In genomic region chr16:23100613-23101012, GRCm38 (mm10) we compare ENCODE assay signal across 8 mouse cellular contexts. TPM values are rescaled to one million over a fixed set of nuclear protein-coding genes. Genes with fewer than 3 reads are reported as not detected.
DNase-seq lines count a peak whose midpoint lies in the region; ATAC-seq lines count a peak whose summit lies in the region.

No protein-coding gene starts in this region.

- no peak overlapping the region for H3K9ac ChIP-seq in hindbrain, embryonic 16.5 days (ENCODE audit: low read depth, low read length)
- H3K9ac ChIP-seq in midbrain, embryonic 11.5 days (ENCODE audit: low read length) = peak overlapping the region; percentile 56

- DNase-seq in heart, adult 11 months = peak; percentile 81
- DNase-seq in heart, adult 9 months (ENCODE audit: low spot score in 2 of 2) = no peak
- DNase-seq in embryo, embryonic 9.5 days (ENCODE audit: extremely low spot score) = peak; percentile 40
- DNase-seq in midbrain, embryonic 11.5 days (ENCODE audit: low spot score, missing footprints) = peak; percentile 92
- DNase-seq in urinary bladder, postnatal 14 days (ENCODE audit: low spot score) = no peak
- DNase-seq in MN1 (ENCODE audit: low spot score) = no peak
- DNase-seq in layer of hippocampus, adult 9-10 months (ENCODE audit: low spot score) = no peak

- WGBS in hindbrain, embryonic 16.5 days = 15% methylated on average over 10 of the region's 10 CpGs
- 5% methylated on average over 10 of the region's 10 CpGs for WGBS in midbrain, embryonic 11.5 days

- H3K4me3 ChIP-seq in hindbrain, embryonic 16.5 days (ENCODE audit: low read length) = no peak overlapping the region
- H3K4me3 ChIP-seq in midbrain, embryonic 11.5 days (ENCODE audit: low read depth, low read length) = no peak overlapping the region

- no peak overlapping the region for H3K27ac ChIP-seq in hindbrain, embryonic 16.5 days (ENCODE audit: low read depth, low read length)
- H3K27ac ChIP-seq in midbrain, embryonic 11.5 days (ENCODE audit: low read depth, low read length) = no peak overlapping the region

- ATAC-seq in hindbrain, embryonic 16.5 days = peak; percentile 7; the same call in 1 of the 2 replicates
- ATAC-seq in midbrain, embryonic 11.5 days (ENCODE audit: low FRiP score) = no peak

- no peaks in the 10 kb centered on the region for H3K36me3 ChIP-seq in hindbrain, embryonic 16.5 days (ENCODE audit: control insufficient read depth, insufficient read depth, low read length)
- H3K36me3 ChIP-seq in midbrain, embryonic 11.5 days (ENCODE audit: control insufficient read depth, insufficient read depth, low read length) = no peaks in the 10 kb centered on the region

- no peaks in the 10 kb centered on the region for H3K9me3 ChIP-seq in hindbrain, embryonic 16.5 days (ENCODE audit: control insufficient read depth, low read length)
- no peaks in the 10 kb centered on the region for H3K9me3 ChIP-seq in midbrain, embryonic 11.5 days (ENCODE audit: control insufficient read depth, low read length)

- H3K27me3 ChIP-seq in hindbrain, embryonic 16.5 days (replicated peaks; ENCODE audit: control insufficient read depth, insufficient read depth, low read length) = peaks cover 4% of the 10 kb centered on the region
- peaks cover 3% of the 10 kb centered on the region; the same call in 1 of the 2 replicates for H3K27me3 ChIP-seq in midbrain, embryonic 11.5 days (ENCODE audit: control insufficient read depth, insufficient read depth, low read length)

- peak overlapping the region; percentile 61; the same call in 1 of the 2 replicates for H3K4me2 ChIP-seq in hindbrain, embryonic 16.5 days (ENCODE audit: low read length)
- H3K4me2 ChIP-seq in midbrain, embryonic 11.5 days = peak overlapping the region; percentile 56

- H3K4me1 ChIP-seq in hindbrain, embryonic 16.5 days (ENCODE audit: control insufficient read depth, insufficient read depth, low read depth, low read length) = peaks cover 11% of the 10 kb centered on the region
- 0 out of 2 replicates have a peak, but pooled peaks cover 7% of the 10 kb centered on the region for H3K4me1 ChIP-seq in midbrain, embryonic 11.5 days (ENCODE audit: control insufficient read depth, insufficient read depth, low read length)

RNA-seq across cellular contexts. Expression of gene Eif4a2, which starts 6.6 kb away (rescaled TPM):
- 334 and 357 TPM in 2 replicates for polyA plus RNA-seq in hindbrain, embryonic 16.5 days (2015; fragmentation: Nextera tagmentation; extraction: Ambion mirVana)
- polyA plus RNA-seq in midbrain, embryonic 11.5 days (2014; fragmentation: Nextera tagmentation; extraction: Ambion mirVana) = 210 and 232 TPM in 2 replicates

RNA-seq across cellular contexts. Expression of gene Rfc4, which starts 26.9 kb away (rescaled TPM):
- polyA plus RNA-seq in hindbrain, embryonic 16.5 days (2015; fragmentation: Nextera tagmentation; extraction: Ambion mirVana) = 38.5 and 39.1 TPM in 2 replicates
- polyA plus RNA-seq in midbrain, embryonic 11.5 days (2014; fragmentation: Nextera tagmentation; extraction: Ambion mirVana) = 237 and 249 TPM in 2 replicates

RNA-seq across cellular contexts. Expression of gene Kng1, which starts 42.9 kb away (rescaled TPM):
- 0.10 TPM in 1 of 2 replicates, not detected in the other for polyA plus RNA-seq in hindbrain, embryonic 16.5 days (2015; fragmentation: Nextera tagmentation; extraction: Ambion mirVana)
- not detected in 2 replicates for polyA plus RNA-seq in midbrain, embryonic 11.5 days (2014; fragmentation: Nextera tagmentation; extraction: Ambion mirVana)

RNA-seq across cellular contexts. Expression of gene Adipoq, which starts 45.7 kb away (rescaled TPM):
- polyA plus RNA-seq in hindbrain, embryonic 16.5 days (2015; fragmentation: Nextera tagmentation; extraction: Ambion mirVana) = 0.32 TPM in 1 of 2 replicates, not detected in the other
- polyA plus RNA-seq in midbrain, embryonic 11.5 days (2014; fragmentation: Nextera tagmentation; extraction: Ambion mirVana) = 0.22 TPM in 1 of 2 replicates, not detected in the other

Comparison
In these comparisons a context has a peak if more than half of its experiments do, and no peak if none do; other contexts are left out.
1. DNase-seq: peak in heart, adult 11 months (single experiment), embryo, embryonic 9.5 days (single experiment) and midbrain, embryonic 11.5 days (single experiment); none in heart, adult 9 months (0 of 2), urinary bladder, postnatal 14 days (single experiment), MN1 (single experiment) and layer of hippocampus, adult 9-10 months (single experiment).